Mouse (Mus musculus): ENCODE data around the gene Aqp8.

Aqp8 gene

GRCm38 (mm10) chr7:123487703-123488102 lies 25.6 kb downstream of the Aqp8 start:
- no peak for DNase-seq (ENCODE audit: low spot score)

GRCm38 (mm10) chr7:123499481-123500238 lies 37.6 kb downstream of the Aqp8 start:
- DNase-seq (ENCODE audit: low spot score), result no peak

- no peak for DNase-seq (ENCODE audit: low spot score)
These were observed 38.4 kb downstream of the Aqp8 start, which contains the start of gene Zkscan2 for GRCm38 (mm10) chr7:123500239-123501219. TSS of gene Zkscan2 (minus strand) at chr7:123500449.

DNA sequence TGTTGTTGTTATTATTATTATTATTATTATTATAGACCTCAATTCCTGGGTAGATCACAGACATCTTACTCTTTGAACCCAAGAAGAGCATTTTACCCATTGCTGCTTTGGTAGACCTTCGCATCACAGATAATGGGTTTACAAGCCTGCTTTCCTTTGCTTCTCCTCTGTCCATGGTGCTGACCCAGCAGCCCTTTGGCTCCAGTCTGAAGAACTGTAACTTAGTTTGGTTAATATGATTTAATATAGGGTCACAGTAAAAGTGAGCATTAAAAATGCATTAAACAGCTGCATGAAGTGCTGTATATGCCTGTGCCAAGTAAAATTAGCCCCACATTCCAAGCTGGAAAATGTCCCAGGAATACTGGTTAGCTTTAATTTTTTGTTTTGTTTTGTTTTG lies 41.3 kb downstream of the Aqp8 start:
- no peak for DNase-seq (ENCODE audit: low spot score)

DNA sequence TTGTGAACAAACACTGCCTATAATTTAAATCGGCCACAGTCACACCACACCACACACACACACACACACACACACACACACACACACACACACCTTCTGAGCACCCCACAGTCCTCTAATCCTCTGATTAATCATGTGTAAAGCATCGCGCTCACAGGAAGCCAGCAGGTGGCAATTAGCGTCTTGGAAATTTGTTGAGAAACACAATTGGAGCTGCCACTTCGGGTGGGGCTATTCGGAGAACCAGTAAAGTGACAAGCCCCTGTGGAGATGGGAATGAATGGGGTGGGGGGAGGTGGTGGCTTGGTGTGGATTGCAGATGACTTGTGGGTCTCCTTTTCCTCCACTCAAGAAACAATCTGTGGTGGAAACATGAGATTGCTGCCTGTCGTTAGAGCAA lies 45.9 kb downstream of the Aqp8 start:
- no peak for DNase-seq (ENCODE audit: low spot score)
